Mouse (Mus musculus) mesoderm, embryonic 11.5 days (tissue): Measurements from ENCODE around the gene Gm3417.
"Not testable (repeated sequence)": the region's sequence is repeated elsewhere in the genome, so short reads cannot be mapped to it uniquely, and the experiment has no call there.

ENCODE experiments used
- DNase-seq: peaks from one replicate; pipeline ENCODE4 v3.0.0-alpha.2; 2012; ENCODE audit warnings: low read depth, low spot score

Gene Gm3417

GRCm38 (mm10) chr17:14958686-14959327 is 19.8 kb downstream of the Gm3417 start:
- DNase-seq, result no peak

DNA sequence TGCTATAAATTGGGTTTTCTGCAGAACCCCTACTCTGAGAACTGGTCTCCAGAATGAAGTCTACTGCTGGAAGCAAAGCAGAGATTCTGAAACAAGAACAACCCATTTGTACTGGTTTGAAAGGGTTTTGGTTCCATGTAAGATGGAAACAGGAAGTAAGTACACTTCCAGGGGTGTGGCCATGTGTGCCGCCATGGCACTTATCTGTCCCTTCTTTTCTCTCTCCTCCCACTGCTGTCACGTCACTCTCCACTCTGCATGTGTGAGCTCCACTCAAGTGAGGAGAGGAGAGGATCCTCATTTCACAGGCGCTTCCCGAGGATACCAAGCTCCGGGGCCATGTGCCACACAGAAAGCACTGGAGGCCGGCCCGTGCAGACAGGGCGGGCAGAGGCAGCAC is 25.1 kb downstream of the Gm3417 start:
- DNase-seq, result no peak

DNA sequence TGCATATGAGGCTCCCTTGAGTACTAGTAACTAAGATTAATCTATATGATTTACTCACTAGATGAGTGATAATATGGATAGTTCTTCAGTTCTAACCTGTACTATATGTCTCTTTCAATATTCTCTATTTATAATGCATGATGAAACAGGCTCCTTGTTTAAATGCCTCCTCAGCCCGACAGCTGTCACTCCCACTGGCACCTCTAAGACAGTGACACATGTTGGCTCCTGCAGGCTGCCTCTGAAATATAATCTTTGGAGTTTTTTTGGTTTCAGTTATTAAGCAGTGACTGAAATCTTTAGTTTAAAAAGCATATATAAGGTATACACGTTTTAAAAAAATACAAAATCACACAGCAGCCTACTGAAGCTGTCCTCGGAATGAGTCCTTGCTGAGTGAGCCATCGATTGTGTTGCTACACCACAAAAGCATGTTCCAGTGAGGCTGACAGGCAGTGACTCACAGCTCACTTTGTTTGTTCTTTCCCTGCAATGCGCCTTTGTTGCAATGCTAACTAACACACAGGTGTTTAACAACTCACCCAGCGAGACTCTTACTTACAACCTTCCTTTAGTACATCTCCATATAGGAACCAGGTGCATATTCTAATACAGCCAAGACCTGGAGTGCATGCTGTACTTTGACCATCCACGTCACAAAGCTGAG is 29.3 kb downstream of the Gm3417 start:
- no peak for DNase-seq

DNA sequence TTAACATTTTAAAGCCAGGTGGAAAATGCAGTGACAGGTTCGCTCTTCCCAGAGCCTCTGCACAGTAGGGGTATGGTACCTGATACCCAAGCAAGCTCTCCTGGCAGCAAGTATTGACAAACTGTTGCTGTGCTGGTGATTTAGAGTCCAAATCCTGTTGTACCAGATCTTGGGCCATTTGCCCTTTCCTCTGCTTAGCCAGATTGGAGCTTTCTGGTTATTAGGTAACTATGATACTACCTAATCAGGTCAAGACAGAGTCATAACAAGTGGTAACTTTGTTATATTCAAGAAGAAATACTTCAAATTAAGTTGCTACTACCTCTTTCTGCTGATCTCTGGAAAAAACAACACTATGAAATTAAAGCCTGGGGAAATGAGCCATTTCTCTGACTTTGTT is 34.0 kb downstream of the Gm3417 start:
- DNase-seq, result no peak

DNA sequence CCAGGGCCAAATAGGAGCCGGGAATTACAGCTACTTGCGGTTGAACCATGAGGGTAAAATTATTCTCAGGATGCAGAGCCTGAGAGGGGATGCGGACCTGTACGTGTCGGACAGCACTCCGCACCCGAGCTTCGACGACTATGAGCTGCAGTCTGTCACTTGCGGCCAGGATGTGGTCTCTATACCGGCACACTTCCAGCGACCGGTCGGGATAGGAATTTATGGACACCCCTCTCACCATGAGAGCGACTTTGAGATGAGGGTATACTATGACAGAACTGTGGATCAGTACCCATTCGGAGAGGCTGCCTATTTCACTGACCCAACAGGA is 34.9 kb downstream of the Gm3417 start:
- peak; percentile 16 for DNase-seq

GRCm38 (mm10) chr17:14943009-14943728 is 35.4 kb downstream of the Gm3417 start, which contains the start of the genes Wdr27 and 1600012H06Rik:
Wdr27 (minus strand) TSS chr17:14943158.
1600012H06Rik (plus strand) TSS chr17:14943184.
- peak; percentile 99 for DNase-seq

- not testable (repeated sequence) for DNase-seq
These were observed 36.4 kb downstream of the Gm3417 start for GRCm38 (mm10) chr17:14942181-14942580.

- DNase-seq, result no peak
These were observed 42.6 kb downstream of the Gm3417 start for GRCm38 (mm10) chr17:14935841-14936605.

GRCm38 (mm10) chr17:14935280-14935679 is 43.3 kb downstream of the Gm3417 start:
- DNase-seq, result not testable (repeated sequence)

- no peak for DNase-seq
These were observed 47.1 kb downstream of the Gm3417 start for GRCm38 (mm10) chr17:14931469-14931868.

DNA sequence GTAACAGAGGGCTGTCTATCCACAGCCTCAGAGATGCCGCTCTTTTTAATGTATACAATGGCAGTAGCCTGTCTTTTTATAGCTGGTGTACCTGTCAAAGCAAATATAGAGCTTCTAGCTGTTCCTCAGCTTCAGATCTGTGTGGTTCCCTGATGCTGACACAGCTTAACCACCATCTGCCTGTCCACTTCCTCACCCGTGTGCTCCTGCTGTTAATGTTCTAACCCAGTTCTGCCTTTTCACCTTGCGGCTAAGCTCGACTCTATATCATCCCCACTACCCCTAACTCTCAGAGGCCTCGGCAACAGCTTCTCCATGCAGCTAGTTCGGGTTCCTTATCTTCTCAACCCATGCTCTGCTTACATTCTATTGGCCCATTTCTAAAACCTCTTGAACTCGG is 47.9 kb downstream of the Gm3417 start:
- DNase-seq, result no peak

DNA sequence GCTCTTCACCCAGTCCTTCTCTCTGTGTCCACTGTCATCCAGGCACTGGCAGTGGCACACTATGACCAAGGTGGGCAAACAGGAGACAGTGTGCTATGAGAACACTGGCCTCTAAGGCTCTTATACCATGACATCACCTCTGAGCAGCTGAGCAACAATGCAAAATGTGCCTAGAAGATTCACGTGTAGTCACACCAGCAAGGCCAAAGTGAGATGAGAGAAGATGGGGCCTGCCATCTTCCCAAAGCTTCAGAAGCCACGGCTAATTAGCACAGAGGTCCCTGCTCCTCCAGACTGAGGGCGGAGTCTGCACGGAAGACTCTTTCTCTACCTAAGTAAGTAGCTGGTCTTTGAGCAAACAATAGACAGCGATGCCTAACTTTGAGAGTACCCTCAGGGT is 50.0 kb downstream of the Gm3417 start:
- DNase-seq, result no peak

GRCm38 (mm10) chr17:14927644-14928218 is 50.9 kb downstream of the Gm3417 start:
- DNase-seq, result no peak

- DNase-seq, result no peak
These were observed 57.0 kb downstream of the Gm3417 start for GRCm38 (mm10) chr17:14921582-14921981.

- no peak for DNase-seq
These were observed 60.7 kb downstream of the Gm3417 start for GRCm38 (mm10) chr17:14917866-14918265.

- no peak for DNase-seq
These were observed 64.2 kb downstream of the Gm3417 start for GRCm38 (mm10) chr17:14914401-14914800.
